Mouse (Mus musculus) bone marrow, adult 2 months (tissue): ENCODE measurements around the gene Atxn7l1.

Experiments used
- CTCF ChIP-seq: fragments of 200-500 bp; IDR thresholded peaks from 2 replicates; pipeline ENCODE4 v1.5.1; 2011; ENCODE audit warnings: low read length, control low read depth; ENCODE audit not compliant: control insufficient read depth, insufficient read depth
- POLR2A ChIP-seq: fragments of 200-500 bp; IDR thresholded peaks from 2 replicates; pipeline ENCODE4 v1.6.1; 2011; ENCODE audit warnings: low read depth, mild to moderate bottlenecking, control low read depth, low read length, borderline replicate concordance; ENCODE audit not compliant: control insufficient read depth

DNA sequence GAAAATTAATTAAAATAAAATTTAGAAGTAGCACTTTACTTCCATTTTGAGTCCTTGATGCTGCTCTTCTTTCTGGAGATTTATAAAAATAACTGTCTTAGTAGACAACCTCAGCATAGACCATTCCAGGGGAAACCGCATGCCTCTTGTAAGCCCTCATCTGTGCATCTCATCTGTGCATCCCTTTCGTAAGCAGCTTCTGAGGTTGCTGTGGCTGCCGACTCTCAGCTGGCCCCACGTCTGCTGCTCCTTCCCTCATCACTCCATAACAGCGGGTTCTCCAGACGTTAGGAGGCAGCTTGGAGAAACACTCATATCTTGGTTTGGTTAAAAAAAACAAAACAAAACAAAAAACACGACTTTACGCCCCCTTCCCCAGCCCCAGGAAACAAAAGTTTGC, 47.7 kb downstream of the Atxn7l1 start:
- no peak for TF ChIP-seq POLR2A
- no peak for TF ChIP-seq CTCF
